Mouse (Mus musculus) embryonic fibroblast, embryonic 13.5 days (primary cell): ENCODE measurements around the gene Dcaf4. TPM values are rescaled to one million over a fixed set of nuclear protein-coding genes. Genes with fewer than 3 reads are reported as not detected.

ENCODE experiments used
- H3K27ac ChIP-seq: 2 replicates; pipeline ENCODE4 v1.5.1; 2012; ENCODE audit warnings: low read length, control low read depth, inconsistent platforms; ENCODE audit not compliant: insufficient read depth
- H3K4me1 ChIP-seq: 2 replicates; pipeline ENCODE4 v1.6.1; 2011; ENCODE audit warnings: low read length; ENCODE audit not compliant: control insufficient read depth, insufficient read depth
- H3K4me3 ChIP-seq: 2 replicates; pipeline ENCODE4 v1.5.1; 2011; ENCODE audit warnings: mild to moderate bottlenecking, control low read depth, low read length; ENCODE audit not compliant: insufficient read depth
- CTCF ChIP-seq: IDR thresholded peaks from 2 replicates; pipeline ENCODE4 v1.5.1; 2011; ENCODE audit warnings: mild to moderate bottlenecking, control low read depth, low read length, moderate library complexity, borderline replicate concordance; ENCODE audit not compliant: insufficient read depth
- POLR2A ChIP-seq: IDR thresholded peaks from 2 replicates; pipeline ENCODE4 v1.6.1; 2011; ENCODE audit warnings: low read depth, mild to moderate bottlenecking, control low read depth, low read length, moderate library complexity
- polyA plus RNA-seq: library from polyadenylated mRNA; stranded (reverse); fragments of >200 nt; gene quantifications from 2 replicates; pipeline ENCODE4 v1.2.4, GENCODE M21; 2011; ENCODE audit warnings: low read depth; ENCODE audit not compliant: missing spikeins, insufficient read length

Gene Dcaf4
- polyA plus RNA-seq, 1 experiment = 19.9 TPM

DNA sequence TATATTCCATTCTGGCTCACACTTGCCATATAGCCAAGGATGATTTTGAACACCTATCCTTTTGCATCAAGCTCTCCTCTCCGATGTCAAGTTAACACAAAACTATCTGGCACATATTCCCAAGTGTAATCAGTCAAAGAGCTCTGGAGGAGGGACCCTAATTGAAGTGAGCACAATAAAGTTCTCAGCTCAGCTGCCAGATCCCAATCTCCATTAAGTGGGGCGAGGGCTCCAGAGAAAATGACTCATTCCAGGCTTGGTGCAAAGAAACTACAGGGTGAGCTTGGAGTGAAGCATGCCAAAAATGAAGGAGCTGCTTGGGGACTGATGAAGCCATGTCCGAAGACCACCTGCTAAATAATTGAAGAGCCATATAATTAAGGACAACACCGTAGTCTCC is 6.0 kb upstream of the Dcaf4 start:
- Histone ChIP-seq H3K4me3 (no peak overlapping the region), H3K4me1 (peaks cover 8% of the 10 kb centered on the region; the same call in 1 of the 2 replicates), H3K27ac (no peak overlapping the region)
- TF ChIP-seq POLR2A = no peak
- TF ChIP-seq CTCF = no peak

DNA sequence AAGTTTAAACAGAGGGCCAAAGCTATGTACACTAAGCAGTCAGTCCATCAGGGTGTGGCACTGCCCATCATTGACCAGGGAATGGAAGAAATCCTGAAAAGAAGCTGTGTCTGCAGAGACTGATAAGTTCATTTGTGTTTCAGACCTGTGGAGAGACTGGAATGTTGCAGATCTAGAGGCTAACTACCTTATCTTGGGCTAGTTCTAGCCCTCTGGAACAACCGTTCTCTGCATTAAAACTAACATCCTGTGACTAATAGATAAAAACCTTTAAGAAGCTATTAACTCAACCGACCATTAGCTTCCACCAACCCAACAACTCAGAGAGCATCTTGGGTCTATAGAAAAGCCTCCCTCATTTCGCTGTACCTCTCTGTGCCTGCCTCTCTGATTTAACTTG is 2.7 kb upstream of the Dcaf4 start:
- no peak overlapping the region for H3K27ac ChIP-seq
- TF ChIP-seq CTCF = no peak
- no peak for TF ChIP-seq POLR2A
- H3K4me3 ChIP-seq = no peak overlapping the region
- peaks cover 9% of the 10 kb centered on the region for H3K4me1 ChIP-seq

DNA sequence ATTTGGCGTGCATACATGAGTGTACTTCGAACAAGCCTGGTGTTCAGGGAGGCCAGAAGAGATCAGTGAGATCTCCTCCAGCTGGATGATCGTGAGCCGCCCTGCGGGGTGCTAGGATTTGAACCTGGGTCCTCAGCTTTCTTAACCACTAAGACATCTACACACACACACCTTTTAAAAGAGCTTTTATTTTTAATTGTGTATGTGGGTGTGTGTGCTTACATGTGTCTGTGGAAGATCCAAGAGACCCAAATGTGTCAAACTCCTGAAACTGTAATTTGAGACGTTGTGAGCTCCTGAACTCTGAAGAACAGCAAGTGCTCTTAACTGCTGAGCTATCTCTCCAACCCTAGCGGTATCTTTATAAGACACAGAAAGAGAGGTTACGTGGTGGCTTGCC is 817 bp downstream of the Dcaf4 start:
- peak overlapping the region; percentile 90 for H3K4me3 ChIP-seq
- TF ChIP-seq CTCF = no peak
- TF ChIP-seq POLR2A = no peak

GRCm38 (mm10) chr12:83523056-83523455 is 2.8 kb downstream of the Dcaf4 start:
- Histone ChIP-seq H3K27ac (no peak overlapping the region), H3K4me1 (peaks cover 14% of the 10 kb centered on the region), H3K4me3 (no peak overlapping the region)
- TF ChIP-seq POLR2A = no peak
- TF ChIP-seq CTCF = no peak

More for the DNA sequence above, 817 bp downstream of the Dcaf4 start:
- Histone ChIP-seq H3K27ac (no peak overlapping the region), H3K4me1 (peaks cover 5% of the 10 kb centered on the region; the same call in 1 of the 2 replicates)

- no peak overlapping the region for H3K27ac ChIP-seq
- H3K4me3 ChIP-seq = no peak overlapping the region
- peaks cover 17% of the 10 kb centered on the region for H3K4me1 ChIP-seq
- TF ChIP-seq POLR2A (no peak), CTCF (no peak)
Measured at GRCm38 (mm10) chr12:83523892-83524291, 3.6 kb downstream of the Dcaf4 start.

DNA sequence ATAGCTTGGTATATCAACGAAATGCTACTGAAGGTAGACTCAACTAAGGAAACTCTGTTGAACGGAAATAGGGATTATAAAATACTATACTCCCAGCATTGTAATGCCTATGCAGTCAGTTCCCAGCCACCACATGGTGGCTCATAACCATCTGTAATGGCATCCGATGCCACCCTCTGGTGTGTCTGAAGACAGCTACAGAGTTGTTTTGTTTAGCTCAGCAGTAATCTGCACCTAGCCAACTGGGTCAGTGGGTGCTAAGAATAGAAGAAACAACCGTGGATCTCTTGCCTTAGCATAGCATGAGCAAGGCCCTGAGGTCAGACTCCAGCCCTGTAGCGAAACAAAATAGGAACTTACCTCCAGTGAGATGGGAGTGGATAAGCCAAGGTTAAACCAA is 4.1 kb downstream of the Dcaf4 start:
- Histone ChIP-seq H3K27ac (no peak overlapping the region), H3K4me1 (peaks cover 17% of the 10 kb centered on the region), H3K4me3 (no peak overlapping the region)
- TF ChIP-seq POLR2A = no peak
- TF ChIP-seq CTCF = no peak

- no peak overlapping the region for H3K27ac ChIP-seq
- no peak overlapping the region for H3K4me3 ChIP-seq
- TF ChIP-seq CTCF (no peak), POLR2A (no peak)
- H3K4me1 ChIP-seq = peaks cover 17% of the 10 kb centered on the region
Measured at GRCm38 (mm10) chr12:83525822-83526544, 5.7 kb downstream of the Dcaf4 start.

DNA sequence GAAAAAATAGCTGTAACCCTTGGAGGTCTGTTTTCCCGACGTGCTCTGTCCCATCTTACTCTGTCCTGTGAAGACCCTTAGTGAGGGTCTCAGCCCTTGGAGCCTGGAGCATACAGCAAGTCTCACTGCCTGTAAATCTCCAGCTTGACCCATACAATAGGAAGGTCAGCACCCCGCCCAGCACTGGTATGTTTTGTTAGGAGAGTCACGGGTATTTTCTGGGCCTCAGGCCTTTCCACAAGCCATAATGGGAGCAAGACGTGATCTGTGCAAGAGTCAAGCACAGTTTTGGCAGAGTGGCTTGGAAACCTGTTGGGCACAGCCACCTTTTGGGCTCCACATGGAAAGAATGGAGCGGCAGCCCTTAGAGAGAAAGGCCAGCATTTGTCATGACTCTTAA is 7.5 kb downstream of the Dcaf4 start:
- H3K27ac ChIP-seq = peak overlapping the region; percentile 17; the same call in 1 of the 2 replicates
- no peak for TF ChIP-seq CTCF
- TF ChIP-seq POLR2A = no peak

DNA sequence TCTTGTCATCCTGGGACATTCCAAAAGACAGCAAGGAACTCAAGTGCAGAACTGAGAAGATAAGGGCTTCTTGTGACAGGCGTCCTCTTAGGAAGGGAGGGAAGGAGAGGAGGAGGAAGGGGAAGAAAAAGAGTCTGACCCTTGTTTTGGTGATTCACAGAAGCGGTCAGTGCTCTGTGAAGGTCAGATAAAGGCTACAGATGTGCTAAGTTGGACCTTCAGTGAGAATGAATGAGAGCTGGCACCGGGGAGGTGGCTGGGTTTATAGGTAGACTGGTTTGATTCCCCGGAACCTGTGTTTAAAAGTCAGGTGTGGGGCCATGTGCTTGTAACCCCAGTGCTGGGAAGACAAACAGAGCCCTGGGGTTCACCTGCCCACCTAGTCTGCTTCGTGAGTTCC is 8.4 kb downstream of the Dcaf4 start:
- H3K4me1 ChIP-seq = peaks cover 12% of the 10 kb centered on the region
- H3K4me3 ChIP-seq = no peak overlapping the region
- no peak overlapping the region for H3K27ac ChIP-seq
- no peak for TF ChIP-seq CTCF
- TF ChIP-seq POLR2A = no peak

More for the DNA sequence above, 7.5 kb downstream of the Dcaf4 start:
- Histone ChIP-seq H3K4me3 (no peak overlapping the region), H3K4me1 (peaks cover 12% of the 10 kb centered on the region)

GRCm38 (mm10) chr12:83531992-83532391 is 11.7 kb downstream of the Dcaf4 start:
- Histone ChIP-seq H3K4me3 (no peak overlapping the region), H3K4me1 (peaks cover 12% of the 10 kb centered on the region), H3K27ac (no peak overlapping the region)
- TF ChIP-seq POLR2A (no peak), CTCF (no peak)
